Mouse (Mus musculus): ENCODE measurements at regions not wholly inside any gene's neighbourhood (a gene's known extent, or its start where the extent isn't known, plus 50 kb on each side); places are given as distances from the start of the nearest gene placed in this dataset.

- TF ChIP-seq POLR2A (IDR thresholded peaks at IDR 0.05; ENCODE audit: borderline replicate concordance, extremely low read depth, insufficient read depth, insufficient read length, poor library complexity, severe bottlenecking) (no peak), CTCF (IDR thresholded peaks at IDR 0.05; ENCODE audit: borderline replicate concordance, extremely low read depth, insufficient read depth, insufficient read length) (no peak)
Measured at GRCm38 (mm10) chr3:130863376-130863775, 133.2 kb upstream of the Rpl34 start.
